ENCODE assay signal across 8 mouse cellular contexts in genomic region chr11:69837952-69838713, GRCm38 (mm10). TPM values are rescaled to one million over a fixed set of nuclear protein-coding genes. Genes with fewer than 3 reads are reported as not detected.
DNase-seq lines count a peak whose midpoint lies in the region; ATAC-seq lines count a peak whose summit lies in the region.

Gene Tmem256 (plus strand): TSS chr11:69838514.

- 0% methylated on average over 34 of the region's 34 CpGs for WGBS in heart, embryonic 14.5 days
- WGBS in liver, embryonic 13.5 days (ENCODE audit: insufficient replicate concordance) = under 1% methylated on average over 34 of the region's 34 CpGs
- WGBS in stomach, embryonic 16.5 days = under 1% methylated on average over 34 of the region's 34 CpGs

- peak within 1 kb of the TSS; percentile 67 to 83 for H3K27ac ChIP-seq in heart, embryonic 14.5 days (replicated peaks in 1 of 2; ENCODE audit: control insufficient read depth in 1 of 2, insufficient read depth in 1 of 2, low read depth in 2 of 2, low read length in 2 of 2)
- peak within 1 kb of the TSS; percentile 85 for H3K27ac ChIP-seq in liver, embryonic 13.5 days
- peak within 1 kb of the TSS; percentile 84 for H3K27ac ChIP-seq in stomach, embryonic 16.5 days (ENCODE audit: low read length)

- peak within 1 kb of the TSS; percentile 67 to 73 for H3K4me3 ChIP-seq in heart, embryonic 14.5 days (ENCODE audit: control insufficient read depth in 1 of 2, insufficient read depth in 1 of 2, low read depth in 1 of 2, low read length in 2 of 2)
- peak within 1 kb of the TSS; percentile 70 for H3K4me3 ChIP-seq in liver, embryonic 13.5 days (replicated peaks)
- H3K4me3 ChIP-seq in stomach, embryonic 16.5 days (replicated peaks; ENCODE audit: low read length) = peak within 1 kb of the TSS; percentile 66

- peaks cover 39% of the 10 kb centered on the region for H3K27me3 ChIP-seq in heart, embryonic 14.5 days (ENCODE audit: control insufficient read depth, insufficient read depth, low read length)
- H3K27me3 ChIP-seq in liver, embryonic 13.5 days = peaks cover 46% of the 10 kb centered on the region
- no peaks in the 10 kb centered on the region for H3K27me3 ChIP-seq in stomach, embryonic 16.5 days (ENCODE audit: control insufficient read depth, insufficient read depth, low read length)

- DNase-seq in c-Kit-negative CD71-positive TER-119-positive erythroid progenitor cells, embryonic 14.5 days (ENCODE audit: low read depth, low spot score) = peak; percentile 92
- peak; percentile 98 for DNase-seq in fibroblast of lung, adult 2 months (ENCODE audit: low read depth)
- DNase-seq in kidney, postnatal 14 days = peak; percentile 98
- DNase-seq in liver, embryonic 13.5 days = peak; percentile 96
- DNase-seq in neural tube, embryonic 10.5 days (ENCODE audit: extremely low spot score, low spot score) = peak; percentile 95

- peak within 1 kb of the TSS; percentile 89 for H3K4me2 ChIP-seq in heart, embryonic 14.5 days (ENCODE audit: low read length)
- peak within 1 kb of the TSS; percentile 95 for H3K4me2 ChIP-seq in liver, embryonic 13.5 days
- H3K4me2 ChIP-seq in stomach, embryonic 16.5 days (ENCODE audit: low read depth, low read length) = peak within 1 kb of the TSS; percentile 89

- H3K9ac ChIP-seq in heart, embryonic 14.5 days (ENCODE audit: low read length) = peak within 1 kb of the TSS; percentile 79
- peak within 1 kb of the TSS; percentile 80 for H3K9ac ChIP-seq in liver, embryonic 13.5 days
- peak within 1 kb of the TSS; percentile 86 for H3K9ac ChIP-seq in stomach, embryonic 16.5 days (ENCODE audit: low read length)

- H3K36me3 ChIP-seq in heart, embryonic 14.5 days (ENCODE audit: control insufficient read depth, insufficient read depth, low read length) = no peaks in the 10 kb centered on the region
- 0 out of 2 replicates have a peak, but pooled peaks cover 3% of the 10 kb centered on the region for H3K36me3 ChIP-seq in liver, embryonic 13.5 days
- H3K36me3 ChIP-seq in stomach, embryonic 16.5 days (ENCODE audit: control insufficient read depth, insufficient read depth, low read length) = no peaks in the 10 kb centered on the region

- ATAC-seq in CD4-positive, CD25-positive, alpha-beta regulatory T cell, adult 4 months = peak; percentile 90
- peak; percentile 93 for ATAC-seq in heart, embryonic 14.5 days (ENCODE audit: insufficient number of reproducible peaks, insufficient read depth, low FRiP score, low read depth)
- peak; percentile 89 for ATAC-seq in liver, embryonic 13.5 days (ENCODE audit: low read depth)
- peak; percentile 89 for ATAC-seq in stomach, embryonic 16.5 days (ENCODE audit: insufficient read depth, low FRiP score)

- no peaks in the 10 kb centered on the region for H3K9me3 ChIP-seq in heart, embryonic 14.5 days (ENCODE audit: control insufficient read depth, low read length)
- no peaks in the 10 kb centered on the region for H3K9me3 ChIP-seq in liver, embryonic 13.5 days (replicated peaks)
- H3K9me3 ChIP-seq in stomach, embryonic 16.5 days (replicated peaks; ENCODE audit: control insufficient read depth, low read length) = no peaks in the 10 kb centered on the region

- H3K4me1 ChIP-seq in heart, embryonic 14.5 days (ENCODE audit: control insufficient read depth in 2 of 2, insufficient read depth in 2 of 2, low read length in 2 of 2) = peaks cover 3 to 24% of the 10 kb centered on the region in 2 experiments; a peak in 3 of 4 replicates
- H3K4me1 ChIP-seq in liver, embryonic 13.5 days (replicated peaks) = peaks cover 65% of the 10 kb centered on the region
- peaks cover 32% of the 10 kb centered on the region for H3K4me1 ChIP-seq in stomach, embryonic 16.5 days (ENCODE audit: control insufficient read depth, insufficient read depth, low read length)

RNA-seq across cellular contexts. Expression of gene Tmem256, which starts in this region (rescaled TPM):
- 100 to 1,000 TPM in 1 of 2 experiments, 10 to 100 TPM in 1; 93.2 to 114 TPM for polyA plus RNA-seq in CD4-positive, CD25-positive, alpha-beta regulatory T cell, adult 4 months (2017; shearing (Covaris generic))
- 340 and 379 TPM in 2 replicates for polyA plus RNA-seq in heart, embryonic 14.5 days (2014; fragmentation: Nextera tagmentation; extraction: Ambion mirVana)
- 321 and 345 TPM in 2 replicates for polyA plus RNA-seq in liver, embryonic 13.5 days (2015; fragmentation: Nextera tagmentation; extraction: Ambion mirVana)
- polyA plus RNA-seq in stomach, embryonic 16.5 days (2015; fragmentation: Nextera tagmentation; extraction: Ambion mirVana) = 377 and 401 TPM in 2 replicates

Comparison
In these comparisons a context has a peak if more than half of its experiments do, and no peak if none do; other contexts are left out.
1. Peak in every context shown above with its lines: DNase-seq, ATAC-seq, H3K4me3 ChIP-seq and H3K27ac ChIP-seq.